Mouse (Mus musculus) liver, embryonic 13.5 days (tissue): ENCODE results near the gene Krt25. TPM values are rescaled to one million over a fixed set of nuclear protein-coding genes. Genes with fewer than 3 reads are reported as not detected.

Experiments used
- ATAC-seq: fragments of 200-750 bp; cut with Nextera tagmentation; 2 replicates; pipeline ENCODE4 v1.8.0; 2017; ENCODE audit warnings: low read depth, mild to moderate bottlenecking, moderate number of reproducible peaks, moderate library complexity
- DNase-seq: peaks from one replicate; pipeline ENCODE4 v3.0.0; 2022
- H3K27ac ChIP-seq: fragments of 300-500 bp; sonication (generic); 2 replicates; pipeline ENCODE4 v1.5.1; 2015; ENCODE audit warnings: moderate library complexity, mild to moderate bottlenecking, inconsistent platforms
- H3K27me3 ChIP-seq: fragments of 300-500 bp; sonication (generic); 2 replicates; pipeline ENCODE4 v1.6.1; 2015; ENCODE audit warnings: mild to moderate bottlenecking, inconsistent platforms
- H3K36me3 ChIP-seq: fragments of 300-500 bp; sonication (generic); 2 replicates; pipeline ENCODE4 v1.6.1; 2015; ENCODE audit warnings: mild to moderate bottlenecking, inconsistent platforms
- H3K4me1 ChIP-seq: fragments of 300-500 bp; sonication (generic); replicated peaks from 2 replicates; pipeline ENCODE4 v1.6.1; 2015; ENCODE audit warnings: inconsistent platforms
- H3K4me2 ChIP-seq: fragments of 300-500 bp; sonication (generic); 2 replicates; pipeline ENCODE4 v1.6.1; 2015; ENCODE audit warnings: inconsistent platforms, mild to moderate bottlenecking, moderate library complexity
- H3K4me3 ChIP-seq: fragments of 300-500 bp; sonication (generic); replicated peaks from 2 replicates; pipeline ENCODE4 v1.5.1; 2015; ENCODE audit warnings: mild to moderate bottlenecking, inconsistent platforms
- H3K9ac ChIP-seq: fragments of 300-500 bp; sonication (generic); 2 replicates; pipeline ENCODE4 v1.6.1; 2015; ENCODE audit warnings: mild to moderate bottlenecking, inconsistent platforms
- H3K9me3 ChIP-seq: fragments of 300-500 bp; sonication (generic); replicated peaks from 2 replicates; pipeline ENCODE4 v1.6.1; 2016; ENCODE audit warnings: inconsistent platforms
- WGBS: fragments of 180-500 bp; shearing (Covaris S2); methylation state at CpG from one replicate; pipeline ENCODE4 v1.1.7; 2015; ENCODE audit not compliant: insufficient replicate concordance; 5-methylcytosine and 5-hydroxymethylcytosine counted together
- polyA plus RNA-seq: library from polyadenylated mRNA; unstranded; fragments of >200 nt; fragmentation: Nextera tagmentation; extraction: Ambion mirVana; gene quantifications from 2 replicates; pipeline ENCODE4 v1.2.1, GENCODE M21; 2015

Krt25 gene
- polyA plus RNA-seq, 1 experiment from 2014 or later = not detected

DNA sequence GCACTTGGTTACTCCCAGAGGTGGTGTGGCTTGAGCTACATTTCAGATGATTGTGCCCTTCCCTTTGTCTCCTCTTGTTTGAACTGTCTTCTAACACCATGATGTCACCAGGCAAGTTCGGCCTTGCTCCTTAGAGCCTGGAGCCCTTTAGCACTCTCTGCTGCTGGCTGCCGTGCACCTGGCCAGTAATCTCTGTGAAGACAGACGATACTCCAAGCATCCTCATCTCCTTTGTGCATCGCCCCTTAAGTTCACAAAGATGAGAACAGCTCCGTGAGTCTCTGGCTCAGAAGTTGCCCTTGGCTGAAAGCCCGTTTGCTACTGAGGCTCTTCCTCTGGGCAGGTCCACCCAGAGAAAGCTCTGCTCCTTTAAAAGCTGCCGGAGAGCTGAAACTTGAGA lies 46.0 kb downstream of the Krt25 start:
- no peak for ATAC-seq
- 58% methylated on average over 7 of the region's 7 CpGs for WGBS
- H3K36me3 ChIP-seq = no peaks in the 10 kb centered on the region

DNA sequence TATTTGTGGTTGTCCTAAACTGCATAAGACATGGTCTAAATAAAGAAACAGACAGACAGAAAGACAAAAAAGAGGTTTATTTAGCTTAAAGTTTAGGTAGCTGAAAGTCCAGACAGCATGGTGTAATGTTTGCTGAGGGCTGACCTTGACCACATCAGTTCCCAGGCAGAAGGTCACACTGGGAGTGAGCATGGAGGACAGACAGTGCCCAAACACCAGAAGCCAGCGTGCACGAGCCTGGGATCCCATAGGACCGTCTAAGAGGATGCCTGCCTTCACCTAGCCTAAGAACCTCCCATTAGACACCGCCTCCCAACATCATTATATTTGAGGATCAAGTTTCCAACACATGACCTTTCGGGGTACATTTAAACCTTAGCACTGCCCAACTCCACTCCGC lies 47.1 kb downstream of the Krt25 start:
- ATAC-seq (peak; percentile 63; the same call in 1 of the 2 replicates), DNase-seq (no peak)
- no peaks in the 10 kb centered on the region for H3K9me3 ChIP-seq
- no peaks in the 10 kb centered on the region for H3K36me3 ChIP-seq
- H3K27ac ChIP-seq = no peak overlapping the region
- H3K4me1 ChIP-seq = no peaks in the 10 kb centered on the region
- no peak overlapping the region for H3K4me3 ChIP-seq
- no peak overlapping the region for H3K9ac ChIP-seq
- 58% methylated on average over 6 of the region's 6 CpGs for WGBS
- H3K27me3 ChIP-seq = no peaks in the 10 kb centered on the region
- H3K4me2 ChIP-seq = no peak overlapping the region

More for the DNA sequence above, 46.0 kb downstream of the Krt25 start:
- H3K27me3 ChIP-seq = no peaks in the 10 kb centered on the region
- no peak overlapping the region for H3K4me3 ChIP-seq
- no peak overlapping the region for H3K9ac ChIP-seq
- no peak for DNase-seq
- no peak overlapping the region for H3K27ac ChIP-seq
- H3K4me2 ChIP-seq = no peak overlapping the region
- H3K9me3 ChIP-seq = no peaks in the 10 kb centered on the region
- H3K4me1 ChIP-seq = no peaks in the 10 kb centered on the region

DNA sequence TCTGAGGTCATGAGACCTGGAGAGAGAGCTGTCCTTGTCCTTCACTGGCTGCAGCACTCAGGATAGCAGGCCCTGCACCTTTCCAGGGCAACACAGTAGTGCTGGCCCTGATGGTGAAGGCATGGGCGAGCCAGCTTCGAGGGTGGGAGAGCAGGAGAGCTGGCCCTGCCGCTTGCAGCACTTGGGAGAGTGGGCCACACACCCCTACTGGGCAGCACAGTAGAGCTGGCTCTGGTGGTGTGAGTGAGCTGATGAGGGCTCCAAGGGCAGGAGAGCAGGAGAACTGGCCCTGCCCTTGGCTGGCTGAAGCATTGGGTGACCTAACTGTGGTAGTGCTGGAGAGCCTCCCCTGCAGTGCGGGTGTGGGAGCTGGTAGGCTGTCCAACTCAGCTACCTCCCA lies 50.0 kb downstream of the Krt25 start:
- no peak for ATAC-seq
- no peak for DNase-seq
- WGBS = 76% methylated on average over 4 of the region's 4 CpGs
- Histone ChIP-seq H3K9me3 (no peaks in the 10 kb centered on the region), H3K4me1 (no peaks in the 10 kb centered on the region), H3K9ac (no peak overlapping the region), H3K27ac (no peak overlapping the region), H3K36me3 (no peaks in the 10 kb centered on the region), H3K4me2 (no peak overlapping the region), H3K4me3 (no peak overlapping the region), H3K27me3 (no peaks in the 10 kb centered on the region)

GRCm38 (mm10) chr11:99269192-99269591 lies 53.6 kb downstream of the Krt25 start:
- no peak for ATAC-seq
- Histone ChIP-seq H3K9ac (no peak overlapping the region), H3K27ac (no peak overlapping the region), H3K4me1 (no peaks in the 10 kb centered on the region), H3K9me3 (no peaks in the 10 kb centered on the region), H3K4me2 (no peak overlapping the region), H3K4me3 (no peak overlapping the region), H3K27me3 (no peaks in the 10 kb centered on the region), H3K36me3 (no peaks in the 10 kb centered on the region)
- WGBS = 54% methylated on average over 7 of the region's 7 CpGs
- DNase-seq = no peak

DNA sequence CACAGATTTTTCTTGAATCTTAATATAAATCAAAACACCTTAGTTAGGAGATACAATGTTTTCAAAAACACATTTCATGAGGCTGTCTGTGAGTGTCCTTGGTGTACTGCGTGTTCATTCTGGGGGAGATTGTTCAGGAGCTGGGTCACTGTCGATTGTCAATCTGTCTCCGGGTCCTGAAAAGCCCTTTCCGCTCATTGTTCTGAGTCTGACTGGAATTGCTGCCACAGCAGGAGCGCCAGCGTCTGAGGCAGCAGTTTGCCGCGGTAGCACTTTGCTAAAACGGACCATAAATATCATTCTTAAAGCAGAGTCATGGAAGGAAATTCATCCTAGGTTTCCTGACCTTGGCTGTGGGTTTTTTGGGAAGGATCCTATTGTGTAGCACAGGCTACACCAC lies 57.0 kb downstream of the Krt25 start:
- DNase-seq = no peak
- WGBS = 32% methylated on average over 9 of the region's 9 CpGs
- no peak overlapping the region for H3K9ac ChIP-seq
- H3K4me1 ChIP-seq = no peaks in the 10 kb centered on the region
- no peaks in the 10 kb centered on the region for H3K36me3 ChIP-seq
- ATAC-seq = no peak
- no peaks in the 10 kb centered on the region for H3K27me3 ChIP-seq
- no peak overlapping the region for H3K27ac ChIP-seq
- no peaks in the 10 kb centered on the region for H3K9me3 ChIP-seq
- no peak overlapping the region for H3K4me2 ChIP-seq
- H3K4me3 ChIP-seq = no peak overlapping the region

Other genes with a start within 250 kb of the Krt25 start
- gene Tns4, start 233.6 kb downstream of the Krt25 start, polyA plus RNA-seq = 0.22 and 0.32 TPM in 2 replicates
- 0.07 and 0.17 TPM in 2 replicates for gene Ccr7, start 167.9 kb downstream of the Krt25 start, polyA plus RNA-seq
- gene Smarce1, start 91.9 kb downstream of the Krt25 start, polyA plus RNA-seq = 96.0 and 123 TPM in 2 replicates
- gene Krt222, start 78.9 kb downstream of the Krt25 start, polyA plus RNA-seq = 0.05 and 0.29 TPM in 2 replicates
- not detected in 2 replicates for gene Krt24, start 37.7 kb downstream of the Krt25 start, polyA plus RNA-seq
- not detected in 2 replicates for gene Krt26, start 15.0 kb upstream of the Krt25 start, polyA plus RNA-seq
- not detected in 2 replicates for gene Krt27, start 28.2 kb upstream of the Krt25 start, polyA plus RNA-seq
- gene Krt28, start 52.0 kb upstream of the Krt25 start, polyA plus RNA-seq = not detected in 2 replicates
- 4.2 and 4.6 TPM in 2 replicates for gene Krt10, start 66.4 kb upstream of the Krt25 start, polyA plus RNA-seq
- not detected in 2 replicates for gene Krt12, start 99.3 kb upstream of the Krt25 start, polyA plus RNA-seq
- gene Krt20, start 115.2 kb upstream of the Krt25 start, polyA plus RNA-seq = 28.0 and 33.9 TPM in 2 replicates
- 0.54 and 0.67 TPM in 2 replicates for gene Krt23, start 170.2 kb upstream of the Krt25 start, polyA plus RNA-seq
- not detected in 2 replicates for gene Krt39, start 198.4 kb upstream of the Krt25 start, polyA plus RNA-seq
- not detected in 2 replicates for gene Krt40, start 220.2 kb upstream of the Krt25 start, polyA plus RNA-seq
- not detected in 2 replicates for gene Krtap3-3, start 227.9 kb upstream of the Krt25 start, polyA plus RNA-seq
- not detected in 2 replicates for gene Krtap3-2, start 233.9 kb upstream of the Krt25 start, polyA plus RNA-seq
- not detected in 2 replicates for gene Gm11939, start 236.5 kb upstream of the Krt25 start, polyA plus RNA-seq
- not detected in 2 replicates for gene Krtap3-1, start 243.7 kb upstream of the Krt25 start, polyA plus RNA-seq